Mouse (Mus musculus): ENCODE data around the gene Emid1.
"Not testable (repeated sequence)": the region's sequence is repeated elsewhere in the genome, so short reads cannot be mapped to it uniquely, and the experiment has no call there.

Emid1 gene

DNA sequence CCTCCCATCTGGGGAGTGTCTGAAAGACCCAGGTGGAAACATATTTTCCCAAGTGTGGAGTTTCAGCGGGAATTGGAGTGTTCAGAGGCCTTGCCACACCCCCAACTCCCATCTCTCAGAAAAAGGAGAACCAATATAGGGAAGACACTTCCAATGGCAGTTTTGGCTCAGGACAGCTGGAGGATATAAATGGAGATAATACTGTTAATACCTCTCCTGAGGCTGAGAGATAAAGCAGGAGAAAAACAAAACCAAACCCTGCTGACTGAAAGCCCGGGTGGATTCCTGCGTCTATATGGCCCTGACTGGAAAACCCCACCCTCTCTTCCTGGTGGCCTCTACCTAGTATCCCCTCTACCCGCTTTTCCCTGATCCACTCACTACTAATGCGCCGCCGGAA is 49.7 kb downstream of the Emid1 start:
- no peak for DNase-seq (ENCODE audit: low spot score)

DNA sequence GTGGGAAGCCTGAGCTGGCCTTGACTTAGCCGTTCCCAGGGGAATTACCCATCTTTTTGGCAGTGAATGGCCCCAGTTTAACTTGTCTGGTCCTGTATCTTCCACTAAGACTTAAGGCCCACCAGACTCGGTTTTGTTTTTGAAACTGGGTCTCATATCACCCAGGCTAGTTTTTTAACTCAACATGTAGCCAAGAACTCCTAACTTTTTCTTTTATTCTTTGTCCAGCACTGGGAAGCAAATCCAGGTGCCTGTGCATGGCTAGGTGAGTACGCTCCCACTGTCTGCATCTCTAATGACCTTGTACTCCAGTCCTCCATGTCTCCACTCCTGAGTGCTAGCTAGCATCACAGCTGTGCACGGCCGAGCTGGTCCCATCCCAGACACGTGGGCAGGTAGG is 50.4 kb downstream of the Emid1 start:
- no peak for DNase-seq (ENCODE audit: low spot score)

DNA sequence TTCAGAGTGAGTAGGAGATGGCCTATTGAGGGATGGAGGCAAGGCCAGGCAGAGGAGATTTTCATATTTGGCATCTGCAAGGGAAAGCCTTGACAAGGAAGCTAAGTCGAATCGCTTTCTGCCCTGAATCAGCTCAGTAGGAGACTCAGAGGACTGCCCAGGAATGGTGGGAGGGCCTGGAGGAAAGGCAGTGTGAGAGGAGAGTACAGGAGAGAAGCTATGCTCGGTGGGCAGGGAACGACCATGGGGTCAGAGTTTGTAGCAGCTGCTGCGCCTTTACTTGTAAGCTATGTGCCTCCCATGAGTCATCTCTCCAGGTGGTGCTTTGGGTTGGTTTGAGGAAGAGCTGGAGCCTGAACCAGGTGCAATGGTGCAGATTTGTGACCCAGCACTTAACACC is 51.3 kb downstream of the Emid1 start:
- DNase-seq (ENCODE audit: low spot score): no peak

DNA sequence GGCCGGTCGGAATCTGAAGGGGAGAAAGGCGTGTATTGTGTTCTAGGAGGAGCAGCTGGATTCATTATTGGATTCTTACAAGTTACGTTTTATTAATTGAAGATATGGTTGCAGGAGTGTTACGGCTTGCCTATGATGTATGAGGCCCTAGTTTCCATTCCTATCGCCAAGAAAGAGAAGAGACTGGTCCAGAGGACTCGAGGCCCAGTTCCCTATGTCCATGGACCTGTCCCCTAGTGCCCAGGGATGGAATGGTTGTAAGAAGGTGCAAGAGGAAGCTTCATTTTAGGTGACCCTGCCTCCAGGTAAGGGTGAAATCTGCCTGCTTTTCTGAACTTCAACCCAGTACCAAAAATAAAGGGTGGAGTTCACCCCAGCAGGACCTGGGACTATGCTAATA is 51.8 kb downstream of the Emid1 start:
- no peak for DNase-seq (ENCODE audit: low spot score)

DNA sequence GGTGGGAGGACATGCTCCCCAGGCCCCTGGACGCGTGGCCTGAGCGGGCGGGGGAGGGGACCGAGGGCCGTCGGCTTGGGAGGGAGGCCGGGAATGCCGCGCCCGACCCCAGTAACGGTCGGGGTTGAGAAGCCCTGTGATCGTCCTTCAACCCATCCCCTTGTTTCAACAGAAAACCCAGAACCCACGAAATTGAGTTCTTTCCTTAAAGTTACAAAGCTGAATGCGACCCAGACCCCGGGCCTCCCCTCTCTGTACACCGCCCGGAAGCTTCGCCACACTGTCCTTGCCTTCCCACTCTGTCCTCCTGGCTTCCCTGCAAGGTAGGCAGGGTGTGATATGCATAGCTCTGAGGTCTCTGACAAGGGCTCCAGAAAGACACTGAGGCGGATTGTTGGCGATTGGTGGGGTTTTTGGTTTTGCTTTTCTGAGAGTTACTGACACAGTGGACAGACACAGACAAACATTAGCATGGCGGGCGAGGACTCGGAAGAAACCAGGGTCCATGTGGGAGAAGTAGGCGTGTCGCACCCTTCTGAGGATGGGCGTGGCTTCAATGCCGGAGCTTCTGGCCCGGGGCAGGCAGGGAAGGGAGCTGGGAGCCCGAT is 52.4 kb downstream of the Emid1 start:
- peak; percentile 90 for DNase-seq (ENCODE audit: low spot score)

DNA sequence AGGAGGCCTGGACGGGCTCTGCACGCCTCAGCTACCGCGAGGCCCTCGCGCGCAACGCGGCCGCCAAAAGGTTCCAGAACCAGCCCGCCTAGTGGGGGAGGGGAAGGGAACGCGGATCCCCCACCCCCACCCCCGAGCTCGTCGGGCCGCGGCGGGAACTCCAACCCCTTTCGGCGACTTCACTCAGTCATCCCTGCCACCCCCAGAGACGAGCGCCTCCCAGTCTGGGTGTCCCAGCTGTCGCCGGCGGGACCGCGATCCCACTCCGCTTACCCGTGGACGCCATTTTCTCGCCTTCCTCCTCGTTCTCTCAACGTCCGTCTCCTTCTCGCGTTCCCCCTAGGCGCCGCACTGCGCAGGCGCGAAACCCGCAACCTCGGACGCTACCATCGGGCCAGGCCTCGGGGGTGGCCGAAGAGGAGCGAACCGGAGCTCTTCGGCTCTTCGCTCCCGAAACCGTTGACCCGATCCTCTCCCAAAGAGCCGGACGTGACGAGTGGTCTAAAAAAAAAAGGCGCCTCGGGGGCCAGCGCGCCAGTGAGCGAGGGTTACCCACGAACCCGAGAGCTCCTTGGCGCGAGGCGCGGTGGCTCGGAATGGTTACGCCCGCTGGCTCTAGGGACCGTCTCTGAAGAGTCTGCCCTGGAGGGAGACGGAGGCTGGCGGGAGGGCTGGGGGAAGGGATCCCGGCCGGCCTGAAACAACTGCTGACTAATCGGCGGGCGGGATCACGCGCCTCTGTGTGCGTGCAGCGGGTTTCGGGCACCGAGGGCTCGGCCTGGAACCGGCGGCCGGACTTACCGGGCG is 53.1 kb downstream of the Emid1 start, which contains the start of the genes Rhbdd3 and Ewsr1:
Gene Rhbdd3 (plus strand): TSS at position 191 of the 807 bp plus-strand sequence.
Gene Ewsr1 (minus strand): TSS at position 531 of the 807 bp plus-strand sequence.
- peak; percentile 96 for DNase-seq (ENCODE audit: low spot score)

DNA sequence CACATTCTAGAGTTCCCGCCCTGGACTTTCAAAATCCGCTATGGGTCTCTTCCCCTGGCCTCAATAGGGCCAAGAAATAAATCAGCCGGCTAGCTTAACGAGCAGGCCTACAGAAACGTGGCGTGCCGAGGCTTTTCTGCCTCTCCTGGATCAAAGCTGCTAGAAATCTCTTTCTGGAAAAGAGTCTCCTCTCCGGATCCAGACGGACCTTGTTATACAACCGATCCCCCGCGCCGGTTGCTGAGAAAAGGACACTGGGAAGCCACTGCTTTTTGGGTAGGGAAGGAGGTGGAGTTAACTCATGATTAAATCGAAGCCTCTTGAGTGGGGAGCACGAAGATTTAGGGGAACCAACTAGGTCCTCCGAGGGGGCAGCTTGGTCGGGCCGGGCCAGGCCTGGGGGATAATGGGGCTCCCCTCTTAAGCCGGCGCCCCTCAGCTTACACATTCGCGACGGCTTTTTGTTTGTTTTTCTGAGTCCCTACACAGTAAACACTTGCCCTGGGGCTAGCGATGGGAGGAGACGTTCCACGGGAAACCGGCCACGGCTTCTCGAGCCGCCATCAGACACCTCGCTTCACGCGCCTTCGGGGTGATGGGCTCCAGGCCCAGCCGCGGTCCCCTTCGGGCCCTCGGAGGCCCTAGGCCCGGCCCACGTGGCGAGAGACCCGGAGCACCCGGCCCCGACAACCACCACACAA is 53.9 kb downstream of the Emid1 start:
- DNase-seq (ENCODE audit: low spot score): peak; percentile 40

DNA sequence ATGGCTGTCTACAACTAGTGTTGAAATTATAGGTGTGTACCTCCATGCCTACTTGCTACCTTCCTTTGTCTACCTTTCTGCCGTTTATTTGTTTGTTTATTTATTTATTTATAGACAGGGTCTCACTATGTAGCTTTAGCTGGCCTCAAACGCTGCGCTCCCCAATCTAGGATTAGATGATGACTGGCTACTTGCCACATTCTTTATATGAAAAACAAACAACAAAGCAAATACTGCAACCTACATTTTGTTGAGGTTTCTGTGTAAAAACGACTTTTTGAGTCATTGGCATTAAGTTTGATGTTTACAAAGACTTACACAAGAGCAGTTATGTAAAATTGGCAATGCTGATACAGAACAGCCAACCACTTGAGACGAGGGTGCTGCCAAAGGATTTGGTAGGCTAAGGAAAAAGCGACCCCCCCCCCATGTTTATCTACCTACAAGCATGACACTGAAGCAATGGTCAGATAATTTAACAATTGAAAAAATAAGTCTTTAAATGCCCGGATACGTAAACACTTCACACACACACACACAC is 55.5 kb downstream of the Emid1 start:
- DNase-seq (ENCODE audit: low spot score): no peak

DNA sequence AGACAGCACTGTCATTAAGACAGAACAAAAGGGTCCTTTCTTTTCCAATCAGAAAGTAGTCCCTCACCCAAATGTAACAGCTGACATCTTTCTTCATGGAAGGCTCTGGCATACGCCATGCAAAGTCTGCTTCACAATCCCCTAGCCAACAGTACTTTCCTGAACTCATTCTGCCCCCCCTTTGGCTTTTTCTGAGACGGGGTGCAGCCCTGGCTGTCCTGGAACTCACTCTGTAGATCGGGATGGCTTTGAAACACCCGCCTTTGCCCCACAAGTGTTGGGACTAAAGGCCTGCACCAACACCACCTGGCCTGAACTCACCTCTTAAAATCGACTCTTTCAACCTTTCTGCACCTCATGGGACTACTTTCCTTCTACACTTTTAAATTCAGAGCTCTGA is 56.2 kb downstream of the Emid1 start:
- no peak for DNase-seq (ENCODE audit: low spot score)

DNA sequence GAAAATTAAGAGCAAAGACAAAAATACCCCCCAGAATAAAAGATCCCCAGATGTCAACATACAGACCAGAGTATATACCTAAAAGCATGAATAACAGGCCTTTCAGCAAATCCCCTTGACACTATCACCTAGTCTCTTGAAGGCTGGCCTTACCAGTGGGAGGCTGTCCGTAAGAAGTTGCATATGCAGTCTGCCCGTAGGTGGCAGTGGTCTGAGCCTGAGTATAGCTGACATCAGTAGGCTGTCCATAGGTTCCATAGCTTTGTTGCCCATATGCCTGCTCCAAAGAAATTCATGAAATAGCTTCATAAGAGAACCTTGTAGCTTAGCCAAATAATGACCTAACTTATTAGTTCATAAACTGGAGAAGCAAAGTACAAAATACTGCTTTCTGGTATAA is 60.4 kb downstream of the Emid1 start:
- no peak for DNase-seq (ENCODE audit: low spot score)

DNA sequence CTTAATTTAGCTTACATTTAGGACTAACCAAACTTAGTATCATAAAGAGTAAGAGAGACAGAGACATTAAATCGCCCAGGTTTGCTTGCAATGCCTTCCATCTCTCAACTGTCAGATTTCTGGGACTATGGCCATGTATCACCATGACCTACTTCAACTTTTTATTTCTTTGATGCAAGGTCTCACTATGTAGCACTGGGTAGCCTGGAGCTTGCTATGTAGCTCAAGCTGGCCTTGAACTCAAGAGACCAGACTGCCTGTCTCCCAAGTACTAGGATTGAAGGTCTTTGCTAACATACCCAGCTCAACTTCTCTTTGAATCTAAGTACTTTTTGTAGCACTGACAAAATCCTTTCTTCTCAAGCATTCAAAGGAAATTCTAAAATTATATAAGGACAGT is 62.9 kb downstream of the Emid1 start:
- no peak for DNase-seq (ENCODE audit: low spot score)

DNA sequence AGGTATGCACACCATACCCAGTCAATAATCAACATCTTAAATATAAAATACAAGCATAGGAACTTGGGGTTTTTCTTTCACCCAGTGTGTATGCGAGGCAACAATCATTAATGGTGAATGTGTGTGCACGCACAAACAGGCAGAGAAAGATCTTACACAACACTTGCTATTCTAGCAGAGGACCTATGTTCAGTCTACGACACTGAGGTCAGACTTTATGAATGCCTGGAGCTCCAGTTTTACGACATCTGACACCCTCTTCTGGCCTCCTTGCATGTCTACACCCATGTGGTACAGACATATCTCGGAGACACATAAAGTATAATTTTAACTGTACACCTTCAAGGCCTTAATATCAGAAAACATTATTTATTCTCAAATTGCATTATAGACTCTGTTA is 75.2 kb downstream of the Emid1 start:
- DNase-seq (ENCODE audit: low spot score): not testable (repeated sequence)

DNA sequence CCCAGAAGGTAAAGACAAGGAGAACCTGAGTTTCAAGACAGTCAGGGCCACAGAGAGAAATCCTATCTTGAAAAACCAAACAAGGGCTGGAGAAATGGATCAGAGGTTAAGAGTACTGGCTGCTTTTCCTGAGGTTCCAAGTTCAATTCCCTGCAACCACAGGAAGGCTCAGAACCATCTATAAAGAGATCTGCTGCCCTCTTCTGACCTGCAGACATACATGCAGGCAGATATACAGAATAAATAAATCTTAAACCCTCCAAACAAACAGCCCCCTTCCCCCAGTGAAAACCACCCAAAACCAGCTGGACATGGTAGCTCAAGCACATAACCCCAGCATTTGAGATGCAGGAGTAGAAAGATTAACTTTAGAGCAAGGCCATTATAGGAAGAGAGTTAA is 76.3 kb downstream of the Emid1 start:
- DNase-seq (ENCODE audit: low spot score): no peak

DNA sequence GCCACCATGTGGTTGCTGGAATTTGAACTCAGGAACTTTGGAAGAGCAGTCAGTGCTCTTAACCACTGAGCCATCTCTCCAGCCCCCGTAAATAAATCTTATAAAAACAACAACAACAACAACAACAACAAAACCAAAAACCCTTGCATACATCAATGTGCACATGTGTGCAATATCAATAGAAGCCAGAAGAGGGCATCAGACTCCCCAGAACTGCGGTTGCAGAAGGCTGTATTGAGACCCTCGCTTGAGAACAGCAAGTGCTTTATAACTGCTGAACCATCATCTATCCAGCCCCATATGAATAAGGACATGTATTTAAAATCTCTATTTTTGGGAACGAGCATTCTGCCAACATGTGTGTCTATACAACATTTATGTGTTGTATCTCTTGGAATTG is 77.2 kb downstream of the Emid1 start:
- DNase-seq (ENCODE audit: low spot score): no peak

DNA sequence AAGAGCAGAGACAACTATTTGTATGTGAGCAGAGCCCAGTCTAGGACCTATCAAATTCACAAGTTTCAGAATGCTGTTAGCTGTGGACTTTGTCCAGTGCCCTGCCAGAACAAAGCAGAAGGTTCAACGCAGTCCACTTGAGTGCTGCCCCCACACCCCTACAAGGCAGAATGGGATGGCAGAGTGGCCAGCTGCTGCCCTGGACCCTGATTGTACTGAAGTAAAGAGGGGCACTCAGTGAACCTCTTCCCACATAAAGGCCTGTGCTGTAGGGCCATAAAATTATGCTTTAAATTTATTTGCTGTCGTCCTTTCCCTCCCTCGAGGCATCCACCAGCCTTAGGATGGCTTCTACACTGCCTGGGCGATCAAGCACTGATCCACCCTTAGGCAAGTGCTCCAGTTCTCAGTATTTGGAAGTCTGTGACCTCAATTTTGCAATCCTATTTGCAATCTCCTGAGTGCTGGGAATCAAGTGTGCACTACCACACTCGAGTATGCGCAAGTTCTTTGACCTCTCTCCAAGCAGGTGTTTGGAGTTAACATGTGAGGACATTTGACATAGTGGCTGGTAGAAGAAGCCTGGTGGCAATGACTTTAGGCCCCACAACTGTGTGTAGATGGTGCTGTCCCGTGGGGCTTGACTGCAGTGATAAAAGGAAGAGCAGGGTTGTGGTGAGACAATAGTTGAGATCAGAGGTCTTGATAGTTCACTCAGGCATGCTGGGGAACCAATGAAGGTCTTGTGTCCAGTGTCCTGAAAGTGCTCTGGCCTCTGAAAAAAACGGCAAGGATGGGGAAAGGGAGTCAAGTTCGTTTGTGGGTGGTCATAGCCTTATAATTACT is 83.7 kb downstream of the Emid1 start:
- DNase-seq (ENCODE audit: low spot score): no peak

DNA sequence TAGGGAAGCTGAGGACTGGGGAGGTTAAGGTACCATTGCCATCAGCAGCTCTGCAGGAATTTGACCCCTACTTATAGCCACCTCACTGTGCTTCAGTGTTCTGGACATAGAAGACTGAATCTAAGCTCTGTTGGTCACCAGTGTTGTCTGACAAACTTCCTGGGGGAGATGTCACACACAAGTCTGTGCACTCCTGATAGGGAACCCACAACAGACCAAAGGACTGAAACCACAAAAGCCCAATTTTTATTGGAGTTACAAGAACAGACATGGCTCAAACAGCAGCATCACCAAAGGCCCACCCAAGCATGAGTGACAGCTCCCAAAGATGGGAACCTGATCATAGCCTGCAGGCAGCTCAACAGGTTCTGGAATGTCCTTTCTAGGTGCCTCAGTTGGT is 85.0 kb downstream of the Emid1 start:
- no peak for DNase-seq (ENCODE audit: low spot score)

DNA sequence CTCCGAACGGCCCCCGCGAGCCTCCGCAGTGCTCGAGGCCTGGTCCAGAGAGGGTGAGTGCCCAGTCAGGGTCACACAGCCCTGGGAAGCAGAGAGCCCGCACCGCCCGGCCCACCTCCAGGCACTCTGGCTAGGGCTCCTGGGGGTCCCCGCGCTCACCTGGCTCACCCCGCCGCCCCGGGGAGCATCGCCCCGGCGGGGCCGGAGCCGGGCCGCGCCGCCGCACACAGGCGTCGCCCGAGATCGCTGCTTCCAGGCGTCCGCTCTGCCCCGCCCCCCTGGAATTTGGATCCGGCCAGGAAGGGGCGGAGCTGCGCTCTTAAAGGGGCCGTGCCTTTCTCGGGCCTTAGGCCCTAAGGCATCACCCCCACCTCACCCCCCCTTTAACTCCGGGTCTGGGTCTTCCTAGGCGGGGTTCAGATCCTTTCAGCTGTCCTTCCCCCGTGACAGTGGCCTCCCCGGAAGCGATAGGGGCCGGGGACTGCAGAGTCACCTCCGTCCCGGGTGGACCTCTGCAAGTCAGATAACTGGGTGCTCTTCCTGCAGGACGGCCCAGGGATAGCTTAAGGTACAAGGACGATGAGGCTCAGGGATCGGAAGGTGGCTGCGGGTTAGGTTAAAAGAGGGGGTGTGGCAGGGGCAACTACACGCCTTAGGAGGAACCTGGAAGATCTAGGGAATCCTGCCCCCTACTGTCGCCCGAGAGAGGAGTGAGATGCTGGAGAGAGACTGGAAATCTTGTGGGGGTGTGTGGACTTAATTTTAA is 86.8 kb downstream of the Emid1 start, which contains the start of gene Gas2l1:
Gene Gas2l1 (minus strand): TSS at position 272 of the 766 bp plus-strand sequence.
- DNase-seq (ENCODE audit: low spot score): peak; percentile 92

DNA sequence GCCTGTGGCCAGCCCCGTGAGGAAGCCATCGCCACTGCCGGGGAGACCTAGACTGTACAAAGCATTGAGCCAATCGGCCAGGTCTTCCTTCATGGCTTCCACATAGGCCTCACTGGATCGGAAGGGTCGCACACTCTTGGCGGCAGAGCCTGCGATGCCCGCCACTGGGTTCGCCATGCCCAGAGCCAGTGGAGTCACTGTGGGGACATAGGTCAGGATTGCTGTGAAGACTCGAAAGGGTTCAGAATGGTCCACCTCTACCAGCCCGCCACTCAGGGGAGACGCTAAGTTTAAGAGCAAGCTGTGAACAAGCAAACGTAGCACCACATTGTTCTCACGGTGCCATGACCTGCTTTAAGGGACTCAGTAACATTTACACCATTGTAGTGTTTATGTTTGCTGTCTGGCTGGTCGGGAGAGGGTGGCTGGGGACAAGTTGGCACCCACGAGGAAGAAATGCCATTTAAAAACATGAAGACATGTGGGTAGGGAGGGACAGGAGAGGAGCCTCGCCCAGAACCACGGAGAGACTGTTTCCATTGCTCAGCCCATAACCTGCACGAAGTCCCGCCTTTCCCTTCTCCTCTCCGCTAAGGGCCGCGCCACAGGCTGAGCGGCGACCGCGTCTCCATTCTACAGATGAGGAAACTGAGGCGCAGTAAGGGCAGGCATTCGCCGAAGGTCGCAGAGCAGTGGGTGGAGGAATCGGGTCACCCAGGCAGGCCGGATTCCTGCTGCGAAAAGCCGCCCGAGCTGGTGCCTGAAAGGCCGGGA is 87.6 kb downstream of the Emid1 start:
- peak; percentile 45 for DNase-seq (ENCODE audit: low spot score)

DNA sequence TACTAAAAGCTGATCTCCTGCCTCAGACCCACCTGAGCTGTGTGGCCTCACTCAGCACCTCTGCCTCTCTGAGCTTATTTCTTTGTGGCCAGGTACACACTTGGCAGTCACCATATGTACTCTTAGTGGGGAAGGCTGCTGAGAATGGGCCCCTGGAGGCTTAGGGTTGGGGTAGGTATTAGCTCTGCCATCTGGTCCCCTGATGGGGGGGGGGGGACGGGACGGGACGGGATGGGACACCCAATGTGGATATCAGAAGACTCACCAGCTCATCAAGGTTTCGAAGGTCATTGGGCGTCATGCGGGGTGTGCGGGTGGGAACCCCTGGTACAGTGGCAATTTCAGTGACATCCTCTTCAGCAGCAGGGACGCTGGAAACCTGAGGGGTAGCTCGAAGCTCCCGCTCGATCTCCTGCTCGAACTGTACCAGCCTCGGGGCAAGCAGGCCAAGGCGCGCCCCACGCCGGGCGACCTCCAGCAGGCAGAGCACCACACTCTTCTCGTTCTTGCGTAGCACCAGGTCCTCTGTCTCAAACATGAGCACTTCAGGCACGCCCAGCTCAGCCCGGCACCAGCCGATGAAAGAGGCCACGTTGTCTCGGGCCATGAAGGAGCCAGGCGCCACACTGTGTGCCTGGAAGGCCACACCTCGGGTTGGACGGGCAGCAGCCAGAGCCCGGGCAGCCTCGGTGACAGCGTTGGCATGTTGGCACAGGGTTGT is 88.3 kb downstream of the Emid1 start:
- DNase-seq (ENCODE audit: low spot score): no peak
